Mouse (Mus musculus): ENCODE measurements around the gene Xpa.
"Not testable (repeated sequence)": the region's sequence is repeated elsewhere in the genome, so short reads cannot be mapped to it uniquely, and the experiment has no call there.

Gene Xpa

DNA sequence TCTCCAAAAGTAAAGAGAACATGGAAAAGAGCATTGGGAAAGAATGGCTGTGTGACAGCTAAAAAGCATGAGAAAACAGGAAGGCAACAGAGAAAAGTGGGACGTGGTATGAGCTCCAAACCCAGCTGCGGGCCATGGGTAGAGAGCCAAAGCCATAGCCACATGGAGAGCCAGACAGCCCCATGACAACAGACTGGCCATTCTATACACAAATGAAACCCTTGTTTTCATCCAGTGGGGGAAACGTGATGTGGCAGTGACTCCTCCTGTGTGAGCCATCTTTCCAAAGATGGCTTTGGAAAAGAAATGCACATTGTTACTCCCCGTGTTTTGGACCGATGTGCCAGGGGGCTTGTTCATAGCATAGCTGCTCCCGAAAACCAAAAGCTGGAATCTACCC lies 402 bp upstream of the Xpa start:
- H3K27me3 ChIP-seq (ENCODE audit: insufficient read depth, low read length), result peaks cover 22% of the 10 kb centered on the region
- no peaks in the 10 kb centered on the region for H3K9me3 ChIP-seq (ENCODE audit: low read length)
- H3K4me3 ChIP-seq (replicated peaks; ENCODE audit: low read length), result peak overlapping the region; percentile 88
- TF ChIP-seq POU5F1 (IDR thresholded peaks at IDR 0.05; ENCODE audit: borderline replicate concordance, low read length) (no peak), CTCF (conservative IDR thresholded peaks at IDR 0.05; ENCODE audit: low read length) (no peak), NANOG (IDR thresholded peaks at IDR 0.05; ENCODE audit: borderline replicate concordance, low read length) (no peak)
- H3K36me3 ChIP-seq (ENCODE audit: insufficient read depth, low read length), result peaks cover 2% of the 10 kb centered on the region; the same call in 1 of the 2 replicates
- H3K4me1 ChIP-seq (replicated peaks; ENCODE audit: low read depth, low read length), result peaks cover 37% of the 10 kb centered on the region

- peak; percentile 38 for TF ChIP-seq CTCF (conservative IDR thresholded peaks at IDR 0.05; ENCODE audit: low read length)
- peaks cover 22% of the 10 kb centered on the region for H3K27me3 ChIP-seq (ENCODE audit: insufficient read depth, low read length)
- H3K4me3 ChIP-seq (replicated peaks; ENCODE audit: low read length); H3K9me3 ChIP-seq (ENCODE audit: low read length): not testable (repeated sequence)
- H3K36me3 ChIP-seq (ENCODE audit: insufficient read depth, low read length), result peaks cover 30% of the 10 kb centered on the region
- peaks cover 53% of the 10 kb centered on the region for H3K4me1 ChIP-seq (replicated peaks; ENCODE audit: low read depth, low read length)
Observed at GRCm38 (mm10) chr4:46192011-46192410, 4.1 kb downstream of the Xpa start.

DNA sequence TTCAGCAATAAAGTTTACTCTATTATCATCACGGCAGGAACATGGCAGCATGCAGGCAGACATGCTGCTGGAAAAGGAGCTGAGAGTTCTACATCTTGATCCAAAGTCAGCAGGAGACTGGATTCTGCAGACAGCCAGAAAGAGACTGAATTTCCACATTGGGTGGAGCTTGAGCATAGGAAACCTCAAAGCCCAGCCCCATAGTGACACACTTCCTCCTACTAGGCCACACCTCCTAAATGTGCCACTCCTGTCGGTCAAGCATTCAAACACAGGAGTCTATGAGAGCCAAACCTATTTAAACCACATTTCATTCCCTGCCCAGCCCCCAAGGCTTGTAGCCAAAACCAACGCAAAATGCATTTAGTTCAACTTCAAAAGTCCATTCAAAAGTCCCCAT lies 9.6 kb downstream of the Xpa start:
- Histone ChIP-seq H3K27me3 (ENCODE audit: insufficient read depth, low read length) (peaks cover 26% of the 10 kb centered on the region), H3K36me3 (ENCODE audit: insufficient read depth, low read length) (peaks cover 63% of the 10 kb centered on the region), H3K4me1 (replicated peaks; ENCODE audit: low read depth, low read length) (peaks cover 71% of the 10 kb centered on the region), H3K9me3 (ENCODE audit: low read length) (no peaks in the 10 kb centered on the region), H3K4me3 (replicated peaks; ENCODE audit: low read length) (no peak overlapping the region)
- TF ChIP-seq CTCF (conservative IDR thresholded peaks at IDR 0.05; ENCODE audit: low read length) (no peak), POU5F1 (IDR thresholded peaks at IDR 0.05; ENCODE audit: borderline replicate concordance, low read length) (no peak), NANOG (IDR thresholded peaks at IDR 0.05; ENCODE audit: borderline replicate concordance, low read length) (no peak)

- Histone ChIP-seq H3K36me3 (ENCODE audit: insufficient read depth, low read length) (peaks cover 63% of the 10 kb centered on the region), H3K4me3 (replicated peaks; ENCODE audit: low read length) (no peak overlapping the region), H3K27me3 (ENCODE audit: insufficient read depth, low read length) (peaks cover 26% of the 10 kb centered on the region), H3K4me1 (replicated peaks; ENCODE audit: low read depth, low read length) (peaks cover 77% of the 10 kb centered on the region), H3K9me3 (ENCODE audit: low read length) (no peaks in the 10 kb centered on the region)
- peak; percentile 90 for TF ChIP-seq NANOG (IDR thresholded peaks at IDR 0.05; ENCODE audit: borderline replicate concordance, low read length)
- no peak for TF ChIP-seq CTCF (conservative IDR thresholded peaks at IDR 0.05; ENCODE audit: low read length)
- TF ChIP-seq POU5F1 (IDR thresholded peaks at IDR 0.05; ENCODE audit: borderline replicate concordance, low read length), result peak; percentile 5; the same call in 1 of the 2 replicates
Observed at GRCm38 (mm10) chr4:46185890-46186289, 10.2 kb downstream of the Xpa start.

GRCm38 (mm10) chr4:46185423-46185822 lies 10.7 kb downstream of the Xpa start:
- peak overlapping the region; percentile 29 for H3K4me3 ChIP-seq (replicated peaks; ENCODE audit: low read length)
- H3K27me3 ChIP-seq (ENCODE audit: insufficient read depth, low read length), result peaks cover 26% of the 10 kb centered on the region
- H3K36me3 ChIP-seq (ENCODE audit: insufficient read depth, low read length), result peaks cover 59% of the 10 kb centered on the region
- H3K9me3 ChIP-seq (ENCODE audit: low read length), result no peaks in the 10 kb centered on the region
- TF ChIP-seq POU5F1 (IDR thresholded peaks at IDR 0.05; ENCODE audit: borderline replicate concordance, low read length) (no peak), NANOG (IDR thresholded peaks at IDR 0.05; ENCODE audit: borderline replicate concordance, low read length) (no peak), CTCF (conservative IDR thresholded peaks at IDR 0.05; ENCODE audit: low read length) (no peak)
- H3K4me1 ChIP-seq (replicated peaks; ENCODE audit: low read depth, low read length), result peaks cover 79% of the 10 kb centered on the region

- Histone ChIP-seq H3K4me1 (replicated peaks; ENCODE audit: low read depth, low read length) (peaks cover 54% of the 10 kb centered on the region), H3K4me3 (replicated peaks; ENCODE audit: low read length) (no peak overlapping the region), H3K9me3 (ENCODE audit: low read length) (no peaks in the 10 kb centered on the region), H3K36me3 (ENCODE audit: insufficient read depth, low read length) (peaks cover 73% of the 10 kb centered on the region), H3K27me3 (ENCODE audit: insufficient read depth, low read length) (peaks cover 20% of the 10 kb centered on the region)
- TF ChIP-seq POU5F1 (IDR thresholded peaks at IDR 0.05; ENCODE audit: borderline replicate concordance, low read length) (no peak), CTCF (conservative IDR thresholded peaks at IDR 0.05; ENCODE audit: low read length) (no peak), NANOG (IDR thresholded peaks at IDR 0.05; ENCODE audit: borderline replicate concordance, low read length) (no peak)
Observed at GRCm38 (mm10) chr4:46182181-46182580, 13.9 kb downstream of the Xpa start.

DNA sequence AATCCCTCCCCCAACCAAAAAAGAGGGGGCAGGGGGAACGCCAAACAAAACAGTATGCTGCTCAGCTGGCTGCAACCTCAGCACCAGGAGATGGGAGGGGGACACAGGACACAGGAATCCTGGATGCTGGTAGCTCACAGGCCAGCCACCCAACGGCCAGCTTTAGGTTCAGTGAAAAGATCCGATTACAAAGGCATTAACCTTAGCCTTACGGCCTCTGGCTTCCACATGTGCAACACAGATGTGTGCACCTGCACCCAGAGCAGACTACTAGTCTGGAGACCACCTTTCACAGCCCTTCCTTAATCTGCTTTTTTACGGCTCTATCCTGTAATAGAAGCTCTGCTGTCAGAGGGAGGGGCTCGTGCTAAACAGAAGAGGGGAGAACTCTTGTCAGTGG lies 14.9 kb downstream of the Xpa start:
- peaks cover 50% of the 10 kb centered on the region for H3K4me1 ChIP-seq (replicated peaks; ENCODE audit: low read depth, low read length)
- TF ChIP-seq NANOG (IDR thresholded peaks at IDR 0.05; ENCODE audit: borderline replicate concordance, low read length) (no peak), POU5F1 (IDR thresholded peaks at IDR 0.05; ENCODE audit: borderline replicate concordance, low read length) (no peak), CTCF (conservative IDR thresholded peaks at IDR 0.05; ENCODE audit: low read length) (no peak)
- H3K27me3 ChIP-seq (ENCODE audit: insufficient read depth, low read length), result peaks cover 20% of the 10 kb centered on the region
- no peaks in the 10 kb centered on the region for H3K9me3 ChIP-seq (ENCODE audit: low read length)
- peaks cover 81% of the 10 kb centered on the region for H3K36me3 ChIP-seq (ENCODE audit: insufficient read depth, low read length)
- no peak overlapping the region for H3K4me3 ChIP-seq (replicated peaks; ENCODE audit: low read length)

DNA sequence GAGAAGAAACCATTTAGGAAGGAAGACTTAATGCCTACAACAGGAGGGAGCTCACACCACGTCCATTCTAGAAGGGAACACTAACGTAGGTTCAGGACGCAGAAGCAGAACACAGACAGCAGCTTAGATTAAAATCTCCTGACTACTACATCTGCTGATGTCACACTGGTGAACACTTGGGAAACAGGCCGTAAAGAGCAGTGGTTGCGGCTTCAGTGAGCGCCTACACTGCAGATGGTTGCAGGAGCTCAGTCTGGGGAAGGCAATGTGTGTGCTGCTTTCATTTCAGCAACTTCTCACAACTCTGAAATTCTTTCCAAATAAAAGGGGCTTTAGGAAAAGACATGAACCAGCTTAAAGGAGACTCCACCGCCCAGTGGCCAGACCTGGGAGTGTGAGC lies 18.6 kb downstream of the Xpa start:
- TF ChIP-seq POU5F1 (IDR thresholded peaks at IDR 0.05; ENCODE audit: borderline replicate concordance, low read length) (no peak), NANOG (IDR thresholded peaks at IDR 0.05; ENCODE audit: borderline replicate concordance, low read length) (no peak), CTCF (conservative IDR thresholded peaks at IDR 0.05; ENCODE audit: low read length) (no peak)
- Histone ChIP-seq H3K27me3 (ENCODE audit: insufficient read depth, low read length) (no peaks in the 10 kb centered on the region), H3K9me3 (ENCODE audit: low read length) (no peaks in the 10 kb centered on the region), H3K4me3 (replicated peaks; ENCODE audit: low read length) (no peak overlapping the region), H3K4me1 (replicated peaks; ENCODE audit: low read depth, low read length) (peaks cover 24% of the 10 kb centered on the region), H3K36me3 (ENCODE audit: insufficient read depth, low read length) (peaks cover 89% of the 10 kb centered on the region)

DNA sequence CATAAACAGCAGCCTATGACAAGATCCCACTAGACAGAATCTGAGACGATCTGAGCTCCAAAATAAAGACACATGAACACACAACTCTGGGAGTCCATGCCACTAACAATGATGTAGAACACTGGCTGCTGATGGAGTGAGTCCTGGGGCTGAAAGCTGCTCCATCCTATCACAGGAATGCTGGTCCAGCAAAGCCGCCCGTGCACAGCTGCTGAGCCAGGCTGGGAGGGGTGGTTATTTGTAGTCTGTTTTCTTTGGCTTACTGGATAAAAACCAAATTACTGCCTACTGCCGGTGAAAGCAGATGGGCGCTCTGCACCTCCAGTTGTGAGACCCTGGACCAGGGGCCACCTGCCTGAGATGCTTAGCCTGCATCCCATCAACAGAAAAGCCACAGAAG lies 19.1 kb downstream of the Xpa start:
- Histone ChIP-seq H3K27me3 (ENCODE audit: insufficient read depth, low read length) (no peaks in the 10 kb centered on the region), H3K36me3 (ENCODE audit: insufficient read depth, low read length) (peaks cover 89% of the 10 kb centered on the region), H3K4me1 (replicated peaks; ENCODE audit: low read depth, low read length) (peaks cover 19% of the 10 kb centered on the region), H3K9me3 (ENCODE audit: low read length) (no peaks in the 10 kb centered on the region), H3K4me3 (replicated peaks; ENCODE audit: low read length) (no peak overlapping the region)
- TF ChIP-seq POU5F1 (IDR thresholded peaks at IDR 0.05; ENCODE audit: borderline replicate concordance, low read length) (no peak), NANOG (IDR thresholded peaks at IDR 0.05; ENCODE audit: borderline replicate concordance, low read length) (no peak), CTCF (conservative IDR thresholded peaks at IDR 0.05; ENCODE audit: low read length) (no peak)

All from E14TG2a.4 (cell line).